Mouse (Mus musculus) spleen, postnatal 14 days (tissue): ENCODE data around the gene Smpd3.

ENCODE experiments used
- DNase-seq, 2 experiments: peaks; one replicate each; pipeline ENCODE4 v3.0.0; 2021 to 2022; ENCODE audit warnings: low spot score in 2 of 2

The Smpd3 gene

GRCm38 (mm10) chr8:106232751-106233150, 105.0 kb downstream of the Smpd3 start:
- no peak for DNase-seq

- no peak for DNase-seq
These were observed 106.3 kb downstream of the Smpd3 start for GRCm38 (mm10) chr8:106231536-106231935.

- peak in 1 of 2 experiments; percentile 38 for DNase-seq
These were observed 111.2 kb downstream of the Smpd3 start for GRCm38 (mm10) chr8:106226589-106226988.

DNA sequence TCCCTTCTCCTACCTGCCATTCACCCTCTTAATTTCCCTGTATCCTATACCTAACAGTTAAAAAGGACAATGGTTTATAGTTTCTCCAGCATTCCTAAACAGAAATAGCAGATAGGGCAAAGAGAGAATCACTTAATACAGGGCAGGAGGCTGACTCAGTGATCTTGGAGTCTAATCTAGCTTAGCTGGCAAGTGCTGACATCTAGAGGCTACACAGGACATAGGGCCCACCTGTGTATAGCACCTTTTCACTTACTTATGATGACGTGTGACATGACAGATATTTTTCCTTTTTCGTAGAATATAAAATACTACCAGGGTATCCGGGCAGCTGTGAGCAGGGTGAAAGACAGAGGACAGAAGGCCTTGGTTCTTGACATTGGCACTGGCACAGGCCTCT, 118.2 kb downstream of the Smpd3 start:
- no peak for DNase-seq

DNA sequence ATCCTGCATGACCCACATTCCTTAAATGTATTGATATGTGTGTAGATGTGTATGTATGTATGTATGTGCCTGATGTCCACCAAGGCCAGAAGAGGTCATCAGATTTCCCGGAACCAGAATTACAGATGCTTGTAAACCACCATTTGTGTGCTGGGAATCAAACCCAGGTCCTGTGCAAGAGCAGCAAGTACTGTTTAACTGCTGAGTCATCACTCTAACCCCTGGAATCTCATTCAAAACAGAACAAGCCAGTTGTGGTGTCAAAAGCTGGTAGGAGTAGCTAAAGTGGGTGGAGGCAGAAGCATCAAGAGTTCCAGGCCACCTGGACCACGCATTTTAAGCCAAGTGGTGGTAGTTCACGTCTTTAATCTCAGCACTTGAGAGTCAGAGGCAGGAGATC, 123.8 kb downstream of the Smpd3 start:
- DNase-seq: no peak

GRCm38 (mm10) chr8:106211421-106211820, 126.4 kb downstream of the Smpd3 start:
- no peak for DNase-seq

- DNase-seq: peak; percentile 89 to 92
These were observed 126.9 kb downstream of the Smpd3 start, which contains the start of the genes Slc7a6os and Prmt7 for GRCm38 (mm10) chr8:106210821-106211345. Gene Slc7a6os, minus strand, starts transcription at chr8:106210935. Gene Prmt7, plus strand, starts transcription at chr8:106210936.

- peak; percentile 10 to 19 for DNase-seq
These were observed 127.6 kb downstream of the Smpd3 start for GRCm38 (mm10) chr8:106210035-106210731.
